Mouse (Mus musculus): ENCODE data around the gene Olfr785.
"Not testable (repeated sequence)": the region's sequence is repeated elsewhere in the genome, so short reads cannot be mapped to it uniquely, and the experiment has no call there.

Olfr785 gene

GRCm38 (mm10) chr10:129405126-129405525 is at the start of gene Olfr785:
Gene Olfr785, plus strand, starts transcription at chr10:129405426.
- DNase-seq, result no peak

GRCm38 (mm10) chr10:129356496-129356895 is 48.7 kb upstream of the Olfr785 start:
- DNase-seq, result not testable (repeated sequence)

- no peak for DNase-seq
Observed at GRCm38 (mm10) chr10:129357307-129357706, 47.9 kb upstream of the Olfr785 start.

- not testable (repeated sequence) for DNase-seq
Observed at GRCm38 (mm10) chr10:129374051-129374450, 31.2 kb upstream of the Olfr785 start.

GRCm38 (mm10) chr10:129383783-129384182 is 21.4 kb upstream of the Olfr785 start, which contains the start of gene Olfr784:
Gene Olfr784, plus strand, starts transcription at chr10:129384083.
- DNase-seq, result no peak

- DNase-seq, result no peak
Observed at GRCm38 (mm10) chr10:129400892-129401291, 4.3 kb upstream of the Olfr785 start.

GRCm38 (mm10) chr10:129427006-129427405 is 21.8 kb downstream of the Olfr785 start, which contains the start of gene Olfr786:
Gene Olfr786, plus strand, starts transcription at chr10:129427306.
- no peak for DNase-seq
